Mouse (Mus musculus) myocyte (in vitro differentiated cells): Measurements from ENCODE around the gene Mmp14.

ENCODE experiments used
- CEBPB ChIP-seq: IDR thresholded peaks from 2 replicates; pipeline ENCODE4 v1.6.1; 2011; ENCODE audit warnings: mild to moderate bottlenecking, moderate library complexity; ENCODE audit not compliant: poor library complexity, insufficient read depth, severe bottlenecking
- E2F4 ChIP-seq: IDR thresholded peaks from one replicate; pipeline ENCODE4 v1.6.1; 2011; ENCODE audit warnings: mild to moderate bottlenecking, control low read depth, moderate library complexity; ENCODE audit not compliant: insufficient read depth
- MAX ChIP-seq: IDR thresholded peaks from one replicate; pipeline ENCODE4 v1.6.1; 2011; ENCODE audit warnings: low read depth, mild to moderate bottlenecking, control low read depth
- POLR2A ChIP-seq: IDR thresholded peaks from one replicate; pipeline ENCODE4 v1.6.1; 2011; ENCODE audit warnings: low read depth, mild to moderate bottlenecking, control low read depth, moderate library complexity; ENCODE audit not compliant: insufficient read length
- TCF3 ChIP-seq: IDR thresholded peaks from one replicate; pipeline ENCODE4 v1.6.1; 2011; ENCODE audit warnings: low read depth, control low read depth; ENCODE audit not compliant: insufficient read length
- USF1 ChIP-seq: IDR thresholded peaks from one replicate; pipeline ENCODE4 v1.6.1; 2011; ENCODE audit warnings: low read depth, mild to moderate bottlenecking, control low read depth, moderate library complexity

GRCm38 (mm10) chr14:54429332-54430093, 1.9 kb upstream of the Mmp14 start:
- TF ChIP-seq E2F4 (no peak), USF1 (no peak), TCF3 (no peak), POLR2A (no peak), CEBPB (no peak), MAX (no peak)
